Mouse (Mus musculus) thymus, postnatal 0 days (tissue): ENCODE results near the gene Fgfr2. TPM values are rescaled to one million over a fixed set of nuclear protein-coding genes. Genes with fewer than 3 reads are reported as not detected.

Experiments used
- DNase-seq: peaks from one replicate; pipeline ENCODE4 v3.0.0-alpha.2; 2015; ENCODE audit warnings: low spot score
- polyA plus RNA-seq: library from polyadenylated mRNA; unstranded; fragments of >200 nt; fragmentation: Nextera tagmentation; extraction: Ambion mirVana; gene quantifications from 2 replicates; pipeline ENCODE4 v1.2.1, GENCODE M21; 2015

Gene Fgfr2
- polyA plus RNA-seq, 1 experiment from 2014 or later, result 23.6 TPM

DNA sequence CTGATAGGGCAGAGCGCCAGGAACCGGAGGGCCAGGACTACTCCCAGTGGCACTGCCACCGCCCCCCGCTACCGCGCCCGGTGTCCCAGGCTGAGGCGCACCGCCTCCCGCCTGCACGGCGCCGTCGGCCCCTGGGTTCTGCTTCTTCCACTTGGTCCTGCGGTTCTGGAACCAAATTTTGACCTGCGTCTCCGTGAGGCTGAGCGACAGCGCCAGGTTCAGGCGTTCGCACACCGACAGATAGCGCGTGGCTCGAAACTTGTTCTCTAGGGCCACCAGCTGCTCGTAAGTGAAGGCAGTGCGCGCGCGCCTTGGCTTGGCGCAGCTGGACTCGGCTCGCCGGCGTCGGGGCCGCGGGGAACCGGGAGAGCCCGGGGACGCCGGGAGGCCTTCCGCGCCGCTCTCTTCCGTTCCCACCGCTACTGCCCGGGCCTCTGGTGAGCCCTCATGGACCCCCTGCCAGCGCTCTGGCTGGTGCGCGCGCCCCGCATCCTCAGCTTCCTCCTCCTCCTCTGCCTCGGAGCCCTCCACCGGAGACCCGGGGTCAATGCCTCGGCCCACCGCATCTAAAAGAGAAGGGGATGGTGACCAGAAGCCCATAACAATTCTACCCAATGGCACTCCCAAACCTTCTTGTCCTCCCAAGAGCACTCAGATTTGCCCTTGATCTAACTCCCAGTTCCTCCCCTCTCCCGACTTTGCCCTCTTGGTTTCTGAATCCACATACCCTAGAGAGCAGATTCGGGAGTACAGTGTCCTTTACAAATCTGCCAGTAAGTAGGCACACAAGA lies 525.7 kb downstream of the Fgfr2 start:
- DNase-seq, result no peak

DNA sequence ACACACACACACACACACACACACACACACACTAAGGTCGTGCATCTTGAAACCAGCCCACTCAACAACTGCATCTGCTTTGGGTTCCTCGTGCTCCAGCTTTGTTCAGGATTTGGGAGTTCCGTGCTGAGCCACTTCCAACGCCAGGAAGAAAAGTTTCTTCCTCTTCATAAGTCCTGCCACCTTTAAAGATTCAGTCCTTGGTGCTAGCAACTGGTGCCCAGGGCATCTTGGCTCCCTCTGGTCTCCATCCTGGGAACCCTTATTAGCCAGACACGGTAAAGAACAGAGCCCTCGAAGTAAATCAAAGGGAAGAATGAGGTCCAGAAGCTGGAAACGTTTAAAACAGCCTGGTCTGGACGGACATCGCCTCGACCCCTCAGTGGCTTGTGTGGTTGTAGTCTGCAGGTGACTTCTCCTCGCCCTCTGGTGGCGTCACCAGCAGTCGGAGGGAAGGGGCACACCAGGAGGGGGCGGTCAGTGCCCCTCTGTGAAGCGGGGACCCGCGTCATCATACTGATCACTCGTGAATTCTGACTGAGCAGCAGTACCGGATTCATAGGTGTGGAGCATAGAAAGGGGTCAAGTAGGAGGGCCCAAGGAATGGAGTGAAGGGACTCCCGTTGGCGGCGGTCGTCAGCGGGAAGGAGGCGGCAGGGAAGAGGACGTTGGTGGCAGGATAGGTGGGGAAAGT lies 526.4 kb downstream of the Fgfr2 start:
- no peak for DNase-seq

GRCm38 (mm10) chr7:132595787-132596186 lies 527.4 kb downstream of the Fgfr2 start:
- DNase-seq, result no peak

GRCm38 (mm10) chr7:132594325-132594724 lies 528.8 kb downstream of the Fgfr2 start:
- DNase-seq, result no peak

DNA sequence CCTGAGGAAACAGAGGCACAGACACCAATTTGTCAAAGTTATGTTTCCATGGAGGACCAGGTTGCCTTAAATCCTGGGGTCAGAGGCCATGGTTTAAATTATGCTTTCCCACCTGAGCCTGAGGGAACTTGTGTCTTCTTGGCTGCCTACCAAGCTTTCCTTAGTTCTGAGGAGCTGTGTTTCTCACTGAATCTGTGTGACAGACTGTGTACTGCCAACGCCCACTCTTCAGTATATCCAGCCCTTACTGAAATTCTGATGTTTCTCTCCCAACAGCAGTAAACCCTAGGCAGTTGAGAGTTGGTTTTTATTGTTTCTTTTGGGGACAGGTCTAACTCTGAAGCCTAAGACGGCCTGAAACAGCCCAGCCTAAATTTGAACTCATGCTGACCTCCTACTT lies 529.4 kb downstream of the Fgfr2 start:
- no peak for DNase-seq

- no peak for DNase-seq
Observed at GRCm38 (mm10) chr7:132589610-132590009, 533.5 kb downstream of the Fgfr2 start.

DNA sequence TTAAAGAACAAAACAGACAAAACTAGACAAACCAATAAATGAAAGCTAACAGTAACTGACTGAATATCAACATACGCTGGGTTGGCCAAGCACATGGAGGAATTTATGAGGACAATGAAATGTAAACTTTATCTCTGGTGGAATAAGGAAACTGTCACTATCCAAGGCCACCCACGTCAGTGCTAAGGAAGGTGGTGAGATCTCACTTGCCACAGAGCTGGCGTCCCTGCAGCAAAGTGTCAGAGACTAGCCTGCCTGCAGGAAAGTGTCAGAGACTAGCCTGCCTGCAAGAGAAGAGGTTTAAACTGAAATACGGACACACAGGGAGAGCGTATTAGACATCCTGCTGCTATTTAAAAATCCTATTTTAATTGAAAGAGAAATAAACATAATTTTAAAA lies 536.0 kb downstream of the Fgfr2 start:
- DNase-seq, result no peak

DNA sequence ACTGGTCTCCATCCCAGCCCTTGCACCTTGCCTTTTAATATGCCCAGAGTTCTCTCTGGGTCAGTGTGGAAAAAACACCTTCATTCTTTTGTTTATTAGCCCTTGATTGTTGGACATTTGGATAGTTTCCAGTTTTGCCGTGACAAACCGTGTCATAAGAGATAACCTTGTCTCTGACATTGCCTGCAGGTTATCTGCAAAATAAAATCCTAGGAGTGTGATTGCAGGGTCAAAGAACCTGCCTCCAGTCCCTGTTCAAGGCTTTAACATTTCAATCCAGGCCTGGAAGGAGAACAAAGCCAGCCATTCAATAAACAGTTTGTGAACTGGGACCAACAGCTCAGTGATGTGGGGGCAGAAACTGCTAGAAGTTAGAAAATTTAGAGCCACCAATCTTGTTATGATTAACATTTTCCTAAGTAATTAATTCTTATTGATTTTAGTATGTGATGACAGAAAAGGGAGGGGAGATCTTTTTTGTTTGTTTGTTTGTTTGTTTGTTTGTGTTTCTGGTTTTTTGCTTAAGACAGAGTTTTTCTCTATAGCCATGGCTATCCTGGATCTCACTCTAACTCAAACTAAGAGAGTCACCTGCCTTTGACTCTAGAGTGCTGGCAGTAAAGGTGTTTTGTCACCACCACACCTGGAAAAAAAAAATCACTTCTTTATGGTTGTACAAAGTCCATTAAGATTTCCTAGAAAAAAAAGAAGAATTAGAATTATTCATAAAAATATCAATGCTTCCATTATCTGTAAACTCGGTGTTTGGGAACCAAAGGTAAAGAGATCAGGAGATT lies 537.3 kb downstream of the Fgfr2 start:
- DNase-seq, result no peak

DNA sequence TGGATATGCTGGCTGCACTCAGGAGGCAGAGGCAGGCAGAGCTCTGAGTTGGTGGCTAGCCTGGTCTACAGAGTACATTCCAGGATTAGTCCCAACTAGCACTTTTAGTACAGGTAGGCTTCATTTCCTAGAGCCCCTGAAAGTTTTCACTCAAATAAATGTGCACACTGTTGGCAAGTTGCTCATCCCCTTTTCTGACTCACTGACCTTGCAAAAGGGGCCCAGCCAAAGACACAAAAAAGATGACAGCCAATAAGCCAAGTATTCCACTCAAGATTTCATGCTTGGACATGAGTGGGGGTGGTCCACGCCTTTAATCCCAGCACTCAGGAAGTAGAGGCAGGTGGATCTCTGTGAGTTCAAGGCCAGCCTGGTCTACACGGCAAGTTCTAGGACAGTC lies 541.7 kb downstream of the Fgfr2 start:
- DNase-seq, result no peak

- no peak for DNase-seq
Observed at GRCm38 (mm10) chr7:132580511-132580910, 542.6 kb downstream of the Fgfr2 start.

DNA sequence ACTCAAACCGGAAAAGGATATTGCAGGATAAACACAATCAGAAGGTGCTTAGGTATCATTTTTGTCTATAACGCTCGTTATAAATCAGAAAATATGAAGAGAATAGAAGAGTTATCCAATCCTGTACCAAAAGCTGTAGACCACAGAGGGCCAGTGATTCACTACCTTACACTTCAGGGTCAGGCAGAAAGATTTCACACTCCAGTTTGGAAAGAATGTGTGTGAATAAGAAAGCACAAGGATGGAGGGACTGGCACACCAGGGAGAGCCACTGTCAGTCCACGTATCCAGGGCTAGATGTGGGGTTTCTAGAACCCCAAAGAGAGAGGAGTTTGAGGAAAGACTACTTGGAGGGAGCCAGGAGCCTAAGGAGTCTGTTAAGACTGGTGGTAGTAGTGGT lies 546.3 kb downstream of the Fgfr2 start:
- DNase-seq, result no peak

DNA sequence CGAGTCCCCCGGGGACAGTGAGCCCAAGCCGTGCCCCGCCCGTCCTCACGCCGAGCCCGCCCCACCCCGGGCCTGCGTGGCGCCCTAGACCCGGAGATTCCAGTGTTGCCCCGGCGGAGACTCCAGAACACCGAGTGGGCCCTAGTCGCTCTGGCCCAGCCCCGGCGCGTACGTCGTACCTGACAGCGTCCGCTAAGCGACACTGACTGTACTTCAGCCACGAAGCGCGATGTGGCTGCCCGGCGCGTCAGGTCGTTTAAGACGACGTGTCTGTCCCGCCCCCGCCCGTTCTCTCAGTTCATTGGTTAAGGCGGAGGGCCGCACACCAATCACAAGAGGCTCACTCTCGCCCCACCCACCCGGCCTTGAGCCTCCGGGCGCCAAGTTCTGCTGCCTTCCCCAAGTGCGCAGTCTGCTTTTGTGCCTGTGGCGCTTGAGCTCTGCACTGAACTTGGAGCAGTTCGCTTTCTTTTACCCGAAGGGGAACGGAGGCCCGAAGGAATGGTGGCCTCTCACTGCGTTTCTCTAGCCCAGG lies 547.0 kb downstream of the Fgfr2 start, which contains the start of gene Oat:
Gene Oat (minus strand): TSS at position 283 of the 535 bp plus-strand sequence.
- DNase-seq, result peak; percentile 97

GRCm38 (mm10) chr7:132575623-132576022 lies 547.5 kb downstream of the Fgfr2 start:
- peak; percentile 80 for DNase-seq

DNA sequence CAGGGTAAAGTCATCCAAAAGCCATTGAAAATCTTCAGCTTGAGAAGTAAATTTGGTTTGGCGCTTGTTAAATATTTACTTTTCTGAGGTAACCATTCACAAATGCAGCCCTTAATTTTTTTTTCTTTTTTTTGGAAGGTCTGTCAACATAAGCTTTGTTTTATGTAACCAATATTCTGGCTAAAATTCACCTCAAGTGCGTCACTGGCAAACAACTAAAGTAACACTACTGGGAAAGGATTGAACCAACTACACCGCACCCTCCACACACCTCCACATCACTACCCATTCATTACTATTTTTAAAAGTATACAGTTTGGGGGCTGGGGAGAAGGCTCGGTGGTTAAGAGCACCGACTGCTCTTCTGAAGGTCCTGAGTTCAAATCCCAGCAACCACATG lies 548.5 kb downstream of the Fgfr2 start:
- no peak for DNase-seq

GRCm38 (mm10) chr7:132573205-132573604 lies 549.9 kb downstream of the Fgfr2 start:
- DNase-seq, result no peak

DNA sequence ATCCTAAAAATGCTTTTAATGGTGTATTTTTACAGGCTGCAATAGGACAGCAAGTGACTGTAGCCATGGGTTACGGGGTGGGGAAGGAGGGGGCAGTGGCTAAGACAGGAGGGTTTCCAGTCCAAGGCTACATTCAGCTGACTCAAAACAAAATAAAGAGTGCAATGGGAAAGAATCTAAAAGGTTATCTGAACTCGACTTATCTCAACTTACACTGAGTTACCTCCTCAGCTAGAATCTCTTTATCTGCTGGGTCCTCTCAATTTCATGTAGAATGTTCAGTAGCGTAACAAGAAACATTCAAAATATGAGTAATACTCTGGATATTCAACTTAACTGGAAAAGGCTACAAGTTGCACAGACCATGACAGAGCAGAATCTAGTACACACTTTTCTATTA lies 550.4 kb downstream of the Fgfr2 start:
- DNase-seq, result no peak

- DNase-seq, result no peak
Observed at GRCm38 (mm10) chr7:132571481-132571880, 551.7 kb downstream of the Fgfr2 start.

GRCm38 (mm10) chr7:132570071-132570470 lies 553.1 kb downstream of the Fgfr2 start:
- DNase-seq, result no peak

GRCm38 (mm10) chr7:132568817-132569216 lies 554.3 kb downstream of the Fgfr2 start:
- peak; percentile 45 for DNase-seq

- no peak for DNase-seq
Observed at GRCm38 (mm10) chr7:132565831-132566230, 557.3 kb downstream of the Fgfr2 start.

DNA sequence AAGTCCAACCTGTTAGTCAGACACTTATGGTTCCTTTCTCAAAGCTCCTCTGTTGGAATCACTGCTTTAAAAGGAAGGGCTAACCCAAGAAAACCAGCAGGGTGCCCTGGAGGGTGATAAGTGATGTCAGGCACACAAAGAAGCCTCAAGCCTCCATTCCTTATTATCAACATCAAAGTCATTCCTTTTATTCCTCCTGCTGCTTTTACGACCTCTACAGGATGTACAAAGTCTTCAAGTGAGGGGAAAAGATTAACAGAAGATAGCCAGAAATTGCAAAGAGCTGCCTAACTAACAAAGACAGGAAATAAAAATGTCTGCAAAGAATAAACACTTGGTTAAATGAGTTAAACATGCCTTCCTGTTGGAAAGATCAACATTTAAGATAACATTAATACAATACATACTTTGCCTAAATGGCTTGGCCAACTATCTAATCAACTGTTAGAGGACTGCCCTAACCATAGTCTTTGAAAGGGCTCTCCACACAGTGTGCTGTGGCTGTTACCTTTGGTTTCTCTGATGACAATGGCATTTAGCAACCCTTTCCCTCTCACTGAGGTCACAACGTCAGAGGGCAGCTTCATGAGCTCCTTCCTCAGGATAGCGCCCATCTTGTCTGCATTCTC lies 563.9 kb downstream of the Fgfr2 start:
- DNase-seq, result no peak
